Mouse (Mus musculus) G1E (cell line): ENCODE measurements around the gene Zfp991.
"Not testable (repeated sequence)": the region's sequence is repeated elsewhere in the genome, so short reads cannot be mapped to it uniquely, and the experiment has no call there.

Experiments
- CTCF ChIP-seq: IDR thresholded peaks from 2 replicates; pipeline ENCODE4 v1.5.1; 2012; ENCODE audit warnings: low read depth, low read length, inconsistent platforms, mixed read lengths
- GATA1 ChIP-seq: IDR thresholded peaks from 2 replicates; pipeline ENCODE4 v1.6.1; 2012; ENCODE audit warnings: borderline replicate concordance, low read length, inconsistent platforms, mixed read lengths
- POLR2AphosphoS5 ChIP-seq: IDR thresholded peaks from 2 replicates; pipeline ENCODE4 v1.6.1; 2012; ENCODE audit warnings: low read depth, low read length, inconsistent platforms; ENCODE audit not compliant: insufficient replicate concordance
- TAL1 ChIP-seq: conservative IDR thresholded peaks from 2 replicates; pipeline ENCODE4 v1.6.1; 2012; ENCODE audit warnings: low read depth, low read length, inconsistent platforms, mixed read lengths

DNA sequence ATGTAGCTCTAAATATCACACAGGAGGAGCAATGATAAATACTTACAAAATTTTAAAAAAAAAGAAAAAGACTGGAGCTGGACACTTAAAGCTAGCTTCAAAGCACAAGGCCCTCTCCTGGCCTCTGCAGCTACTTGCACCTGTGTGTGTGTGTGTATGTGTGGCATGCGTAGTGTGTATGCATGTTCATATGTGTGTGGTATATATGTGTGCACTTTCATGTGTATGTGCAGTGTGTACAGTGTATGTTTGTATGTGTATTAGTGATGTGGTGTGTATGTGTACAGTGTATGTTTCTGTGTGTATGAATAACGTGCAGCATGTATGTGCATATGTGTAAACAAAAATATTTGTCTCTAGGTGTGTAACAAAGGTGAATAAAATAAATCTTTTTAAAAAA is 65.4 kb downstream of the Zfp991 start:
- TF ChIP-seq CTCF, GATA1, POLR2AphosphoS5, TAL1: not testable (repeated sequence)
